Mouse (Mus musculus) MEL (cell line): ENCODE results near the gene Mical3. TPM values are rescaled to one million over a fixed set of nuclear protein-coding genes. Genes with fewer than 3 reads are reported as not detected.

Experiments used
- DNase-seq: peaks from one replicate; pipeline ENCODE4 v3.0.0; 2011; ENCODE audit warnings: low read depth, low spot score
- H3K27ac ChIP-seq: 2 replicates; pipeline ENCODE4 v1.5.1; 2012; ENCODE audit warnings: low read depth, mild to moderate bottlenecking, control low read depth, low read length, moderate library complexity; ENCODE audit not compliant: control insufficient read depth
- H3K27me3 ChIP-seq, 2 experiments: fragments of 150-350 bp in 1 of 2; sonication (generic) in 1 of 2; 2 replicates each; pipeline ENCODE4 v1.6.1; 2012; ENCODE audit warnings: low read length in 2 of 2, mild to moderate bottlenecking in 2 of 2, improper control_type of control experiment in 1 of 2, moderate library complexity in 1 of 2; ENCODE audit not compliant: insufficient read depth in 2 of 2, control insufficient read depth in 1 of 2
- H3K36me3 ChIP-seq, 2 experiments: 2 replicates each; pipeline ENCODE4 v1.6.1; 2012 to 2014; ENCODE audit warnings: low read length in 2 of 2, improper control_type of control experiment in 1 of 2, inconsistent platforms in 1 of 2, mild to moderate bottlenecking in 1 of 2; ENCODE audit not compliant: insufficient read depth in 2 of 2, control insufficient read depth in 1 of 2
- H3K4me1 ChIP-seq, 2 experiments: fragments of 150-350 bp in 1 of 2; sonication (generic) in 1 of 2; 2 replicates each; pipeline ENCODE4 v1.6.1; 2012; ENCODE audit warnings: low read length in 2 of 2, improper control_type of control experiment in 1 of 2, mild to moderate bottlenecking in 1 of 2; ENCODE audit not compliant: insufficient read depth in 2 of 2, control insufficient read depth in 1 of 2
- H3K4me3 ChIP-seq, 2 experiments: fragments of 150-350 bp in 1 of 2; sonication (generic) in 1 of 2; 2 replicates each; pipeline ENCODE4 v1.5.1; 2012; ENCODE audit warnings: low read depth in 2 of 2, low read length in 2 of 2, mild to moderate bottlenecking in 2 of 2, moderate library complexity in 2 of 2, control low read depth in 1 of 2, improper control_type of control experiment in 1 of 2; ENCODE audit not compliant: control insufficient read depth in 1 of 2, insufficient read depth in 1 of 2
- H3K79me2 ChIP-seq: 2 replicates; pipeline ENCODE4 v1.6.1; 2012; ENCODE audit warnings: mild to moderate bottlenecking, low read length, moderate library complexity; ENCODE audit not compliant: control insufficient read depth, poor library complexity, insufficient read depth
- H3K9ac ChIP-seq: 2 replicates; pipeline ENCODE4 v1.6.1; 2012; ENCODE audit warnings: low read depth, mild to moderate bottlenecking, control low read depth, low read length, moderate library complexity; ENCODE audit not compliant: control insufficient read depth, poor library complexity, severe bottlenecking
- H3K9me3 ChIP-seq: fragments of 150-350 bp; sonication (generic); replicated peaks from 2 replicates; pipeline ENCODE4 v1.6.1; 2012; ENCODE audit warnings: mild to moderate bottlenecking, low read length, improper control_type of control experiment, moderate library complexity; ENCODE audit not compliant: insufficient read depth
- CHD1 ChIP-seq: IDR thresholded peaks from 2 replicates; pipeline ENCODE4 v1.6.1; 2012; ENCODE audit warnings: low read depth, mild to moderate bottlenecking, inconsistent platforms, low read length, improper control_type of control experiment
- EP300 ChIP-seq, 2 experiments: IDR thresholded peaks; 2 replicates each; pipeline ENCODE4 v1.6.1; 2011; ENCODE audit warnings: improper control_type of control experiment in 2 of 2, low read length in 2 of 2, low read depth in 1 of 2, mild to moderate bottlenecking in 1 of 2
- ETS1 ChIP-seq: IDR thresholded peaks from 2 replicates; pipeline ENCODE4 v1.6.1; 2012; ENCODE audit warnings: low read depth, mild to moderate bottlenecking, inconsistent platforms, low read length, improper control_type of control experiment, moderate library complexity
- GABPA ChIP-seq: IDR thresholded peaks from 2 replicates; pipeline ENCODE4 v1.6.1; 2012; ENCODE audit warnings: low read depth, mild to moderate bottlenecking, inconsistent platforms, low read length, improper control_type of control experiment, moderate library complexity
- GATA1 ChIP-seq: IDR thresholded peaks from 2 replicates; pipeline ENCODE4 v1.6.1; 2011; ENCODE audit warnings: low read depth, low read length, improper control_type of control experiment
- KAT2A ChIP-seq: conservative IDR thresholded peaks from 2 replicates; pipeline ENCODE4 v1.6.1; 2012; ENCODE audit warnings: low read depth, low read length, improper control_type of control experiment, inconsistent platforms
- MAFK ChIP-seq: IDR thresholded peaks from 2 replicates; pipeline ENCODE4 v1.6.1; 2011; ENCODE audit warnings: low read depth, mild to moderate bottlenecking, low read length, improper control_type of control experiment, borderline replicate concordance
- MAZ ChIP-seq: IDR thresholded peaks from 2 replicates; pipeline ENCODE4 v1.6.1; 2012; ENCODE audit warnings: low read depth, mild to moderate bottlenecking, inconsistent platforms, low read length, improper control_type of control experiment
- MXI1 ChIP-seq: IDR thresholded peaks from 2 replicates; pipeline ENCODE4 v1.6.1; 2011; ENCODE audit warnings: mild to moderate bottlenecking, low read depth, low read length, improper control_type of control experiment
- POLR2A ChIP-seq, 2 experiments: IDR thresholded peaks; 2 replicates each; pipeline ENCODE4 v1.6.1; 2011 to 2012; ENCODE audit warnings: low read length in 2 of 2, mild to moderate bottlenecking in 2 of 2, control low read depth in 1 of 2, improper control_type of control experiment in 1 of 2, low read depth in 1 of 2, moderate library complexity in 1 of 2; ENCODE audit not compliant: control insufficient read depth in 1 of 2, insufficient read depth in 1 of 2, poor library complexity in 1 of 2
- POLR2AphosphoS5 ChIP-seq: IDR thresholded peaks from 2 replicates; pipeline ENCODE4 v1.6.1; 2012; ENCODE audit warnings: low read depth, borderline replicate concordance, mild to moderate bottlenecking, inconsistent platforms, low read length, moderate library complexity, mixed read lengths
- SIN3A ChIP-seq: IDR thresholded peaks from 2 replicates; pipeline ENCODE4 v1.6.1; 2012; ENCODE audit warnings: low read length, improper control_type of control experiment, inconsistent platforms
- TAL1 ChIP-seq: IDR thresholded peaks from 2 replicates; pipeline ENCODE4 v1.6.1; 2012; ENCODE audit warnings: mild to moderate bottlenecking, inconsistent platforms, low read length, moderate library complexity, mixed read lengths
- TBP ChIP-seq: IDR thresholded peaks from 2 replicates; pipeline ENCODE4 v1.8.0; 2011; ENCODE audit warnings: low read depth, low read length, improper control_type of control experiment
- TCF12 ChIP-seq: IDR thresholded peaks from 2 replicates; pipeline ENCODE4 v1.6.1; 2014; ENCODE audit warnings: low read depth, mild to moderate bottlenecking, inconsistent platforms, low read length, improper control_type of control experiment, moderate library complexity
- USF2 ChIP-seq, 2 experiments: IDR thresholded peaks; 2 replicates each; pipeline ENCODE4 v1.6.1; 2011 to 2012; ENCODE audit warnings: improper control_type of control experiment in 2 of 2, low read length in 2 of 2, borderline replicate concordance in 1 of 2, inconsistent platforms in 1 of 2, low read depth in 1 of 2, mild to moderate bottlenecking in 1 of 2; ENCODE audit not compliant: insufficient read depth in 1 of 2
- ZKSCAN1 ChIP-seq: IDR thresholded peaks from 2 replicates; pipeline ENCODE4 v1.6.1; 2012; ENCODE audit warnings: low read depth, mild to moderate bottlenecking, inconsistent platforms, low read length, improper control_type of control experiment, moderate library complexity
- polyA plus RNA-seq, 2 experiments: library from polyadenylated mRNA; stranded (reverse) in 1 of 2; unstranded in 1 of 2; fragments of >175 nt in 1 of 2; fragments of >200 nt in 1 of 2; gene quantifications; 2 replicates each; pipeline versions ENCODE4 v1.2.1 to v1.2.4; 2012; ENCODE audit warnings: low replicate concordance in 2 of 2, low read depth in 1 of 2; ENCODE audit not compliant: insufficient read length in 2 of 2, insufficient read depth in 1 of 2, missing spikeins in 1 of 2
- total RNA-seq: library from RNA; depleted of rRNA; stranded (reverse); fragments of 300-350 nt; gene quantifications from 2 replicates; pipeline ENCODE4 v1.2.3, GENCODE M21; 2012

The Mical3 gene
- total and polyA plus RNA-seq, 3 experiments: 19.8 to 125 (median 31.4) TPM

DNA sequence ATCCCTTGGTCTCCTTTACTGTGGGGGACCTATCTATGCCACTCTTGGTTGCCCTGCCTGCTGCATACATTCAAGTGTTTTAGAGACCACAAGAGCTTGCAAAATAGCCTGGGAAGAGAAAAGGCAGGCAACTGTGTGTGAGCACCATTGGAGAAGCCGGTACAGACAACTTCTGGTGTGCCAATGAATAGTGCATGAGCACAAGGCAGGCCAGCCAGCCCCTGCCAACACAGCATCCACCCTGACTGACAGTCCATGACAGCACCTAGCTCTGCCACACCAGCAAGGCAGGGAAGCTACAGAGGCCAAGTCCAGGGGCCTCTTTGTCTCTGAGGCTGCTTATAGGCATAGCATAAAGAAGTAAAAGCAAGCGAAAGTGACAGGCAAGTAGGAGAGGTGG is 28.7 kb downstream of the Mical3 start:
- Histone ChIP-seq H3K4me3 (no peak overlapping the region), H3K36me3 (peaks cover 7 to 77% of the 10 kb centered on the region in 2 experiments), H3K27ac (peak overlapping the region; percentile 57; the same call in 1 of the 2 replicates), H3K9ac (no peak overlapping the region), H3K4me1 (peaks cover 37 to 85% of the 10 kb centered on the region in 2 experiments), H3K27me3 (no peaks in the 10 kb centered on the region), H3K79me2 (peaks cover 69% of the 10 kb centered on the region), H3K9me3 (no peaks in the 10 kb centered on the region)
- no peak for TF ChIP-seq EP300 (IDR thresholded peaks at IDR 0.05; ENCODE audit: low read depth in 1 of 2, low read length in 2 of 2)
- TF ChIP-seq KAT2A: no peak
- no peak for TF ChIP-seq USF2 (IDR thresholded peaks at IDR 0.05; ENCODE audit: borderline replicate concordance in 1 of 2, insufficient read depth in 1 of 2, low read depth in 1 of 2, low read length in 2 of 2)
- TF ChIP-seq MAZ: no peak
- no peak for TF ChIP-seq POLR2A (IDR thresholded peaks at IDR 0.05; ENCODE audit: control insufficient read depth in 1 of 2, insufficient read depth in 1 of 2, low read depth in 1 of 2, low read length in 2 of 2, poor library complexity in 1 of 2)
- DNase-seq: no peak

DNA sequence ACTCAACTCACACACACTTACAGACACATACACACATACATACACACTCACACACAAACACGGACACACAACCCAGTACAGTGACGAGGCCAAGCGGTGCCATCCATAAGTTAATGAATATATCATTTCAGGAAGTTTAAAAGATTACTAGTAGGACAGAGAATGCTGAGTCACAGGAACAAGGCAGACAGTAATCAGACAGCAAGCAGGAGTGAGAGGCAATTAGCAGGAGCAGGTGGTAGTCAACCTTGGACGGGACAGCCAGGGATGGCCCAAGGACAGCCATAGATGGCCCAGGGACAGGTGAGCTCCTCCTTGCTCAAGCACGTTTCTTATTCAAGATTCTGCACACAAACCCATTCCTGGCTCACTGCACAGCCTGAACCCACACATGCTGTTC is 29.6 kb downstream of the Mical3 start:
- peak; percentile 77 for DNase-seq
- peaks cover 7 to 81% of the 10 kb centered on the region in 2 experiments for H3K36me3 ChIP-seq
- no peak overlapping the region for H3K4me3 ChIP-seq
- H3K27me3 ChIP-seq: no peaks in the 10 kb centered on the region
- peak; percentile 90 for TF ChIP-seq GABPA
- no peak for TF ChIP-seq TBP
- TF ChIP-seq EP300 (IDR thresholded peaks at IDR 0.05; ENCODE audit: low read depth in 1 of 2, low read length in 2 of 2): peak; percentile 72 to 76
- TF ChIP-seq ZKSCAN1: no peak
- TF ChIP-seq TAL1: peak; percentile 86
- TF ChIP-seq CHD1: no peak
- no peak for TF ChIP-seq POLR2AphosphoS5
- TF ChIP-seq ETS1: peak; percentile 80
- peak; percentile 62 for TF ChIP-seq GATA1
- peak; percentile 81 for TF ChIP-seq TCF12
- peak; percentile 21; the same call in 1 of the 2 replicates for TF ChIP-seq SIN3A
- TF ChIP-seq MAFK: peak; percentile 80; the same call in 1 of the 2 replicates
- TF ChIP-seq MXI1: 0 out of 2 replicates have a peak, but pooled peaks have one; percentile 34
- peak overlapping the region; percentile 57 for H3K27ac ChIP-seq
- H3K79me2 ChIP-seq: peaks cover 74% of the 10 kb centered on the region
- H3K9ac ChIP-seq: no peak overlapping the region
- peaks cover 40 to 87% of the 10 kb centered on the region in 2 experiments for H3K4me1 ChIP-seq
- no peaks in the 10 kb centered on the region for H3K9me3 ChIP-seq
